Mouse (Mus musculus): ENCODE results near the gene Fat3. TPM values are rescaled to one million over a fixed set of nuclear protein-coding genes. Genes with fewer than 3 reads are reported as not detected.

The Fat3 gene
- polyA plus RNA-seq, 1 experiment = 0.15 TPM

- TF ChIP-seq GATA1 (IDR thresholded peaks at IDR 0.05; ENCODE audit: borderline replicate concordance, low read length) (no peak), FLI1 (IDR thresholded peaks at IDR 0.05; ENCODE audit: low read length) (no peak)
- Histone ChIP-seq H3K9me3 (no peaks in the 10 kb centered on the region), H3K4me3 (replicated peaks) (no peak overlapping the region), H3K27me3 (replicated peaks) (no peaks in the 10 kb centered on the region), H3K4me1 (0 out of 2 replicates have a peak, but pooled peaks cover 5% of the 10 kb centered on the region), H3K36me3 (replicated peaks; ENCODE audit: low read length) (no peaks in the 10 kb centered on the region)
Measured at GRCm38 (mm10) chr9:16168051-16168450, 333.0 kb downstream of the Fat3 start.

- no peaks in the 10 kb centered on the region for H3K36me3 ChIP-seq (replicated peaks; ENCODE audit: low read length)
- H3K27me3 ChIP-seq (replicated peaks) = no peaks in the 10 kb centered on the region
- H3K9me3 ChIP-seq = 0 out of 2 replicates have a peak, but pooled peaks cover 4% of the 10 kb centered on the region
- TF ChIP-seq GATA1 (IDR thresholded peaks at IDR 0.05; ENCODE audit: borderline replicate concordance, low read length) (no peak), FLI1 (IDR thresholded peaks at IDR 0.05; ENCODE audit: low read length) (no peak)
- H3K4me3 ChIP-seq (replicated peaks) = no peak overlapping the region
- H3K4me1 ChIP-seq = peaks cover 4% of the 10 kb centered on the region; the same call in 1 of the 2 replicates
Measured at GRCm38 (mm10) chr9:16159366-16159765, 341.7 kb downstream of the Fat3 start.

GRCm38 (mm10) chr9:16153580-16153930, 347.5 kb downstream of the Fat3 start:
- H3K4me1 ChIP-seq = no peaks in the 10 kb centered on the region; the same call in 1 of the 2 replicates
- no peak overlapping the region for H3K4me3 ChIP-seq (replicated peaks)
- no peaks in the 10 kb centered on the region for H3K36me3 ChIP-seq (replicated peaks; ENCODE audit: low read length)
- H3K9me3 ChIP-seq = no peaks in the 10 kb centered on the region
- TF ChIP-seq GATA1 (IDR thresholded peaks at IDR 0.05; ENCODE audit: borderline replicate concordance, low read length) (no peak), FLI1 (IDR thresholded peaks at IDR 0.05; ENCODE audit: low read length) (no peak)
- H3K27me3 ChIP-seq (replicated peaks) = no peaks in the 10 kb centered on the region

GRCm38 (mm10) chr9:16152756-16153579, 348.1 kb downstream of the Fat3 start:
- H3K27me3 ChIP-seq (replicated peaks) = no peaks in the 10 kb centered on the region
- TF ChIP-seq FLI1 (IDR thresholded peaks at IDR 0.05; ENCODE audit: low read length) (no peak), GATA1 (IDR thresholded peaks at IDR 0.05; ENCODE audit: borderline replicate concordance, low read length) (no peak)
- no peaks in the 10 kb centered on the region for H3K36me3 ChIP-seq (replicated peaks; ENCODE audit: low read length)

GRCm38 (mm10) chr9:16150046-16150445, 351.0 kb downstream of the Fat3 start:
- Histone ChIP-seq H3K27me3 (replicated peaks) (no peaks in the 10 kb centered on the region), H3K9me3 (no peaks in the 10 kb centered on the region), H3K4me1 (no peaks in the 10 kb centered on the region), H3K36me3 (replicated peaks; ENCODE audit: low read length) (no peaks in the 10 kb centered on the region), H3K4me3 (replicated peaks) (no peak overlapping the region)
- TF ChIP-seq FLI1 (IDR thresholded peaks at IDR 0.05; ENCODE audit: low read length) = no peak
- no peak for TF ChIP-seq GATA1 (IDR thresholded peaks at IDR 0.05; ENCODE audit: borderline replicate concordance, low read length)

More at GRCm38 (mm10) chr9:16152756-16153579, 348.1 kb downstream of the Fat3 start:
- no peak overlapping the region for H3K4me3 ChIP-seq (replicated peaks)
- no peaks in the 10 kb centered on the region for H3K4me1 ChIP-seq
- H3K9me3 ChIP-seq = no peaks in the 10 kb centered on the region

- Histone ChIP-seq H3K27me3 (replicated peaks) (peaks cover 2% of the 10 kb centered on the region), H3K4me1 (no peaks in the 10 kb centered on the region), H3K36me3 (replicated peaks; ENCODE audit: low read length) (no peaks in the 10 kb centered on the region), H3K9me3 (no peaks in the 10 kb centered on the region), H3K4me3 (replicated peaks) (no peak overlapping the region)
- TF ChIP-seq GATA1 (IDR thresholded peaks at IDR 0.05; ENCODE audit: borderline replicate concordance, low read length) = no peak
Measured at GRCm38 (mm10) chr9:16147735-16148134, 353.4 kb downstream of the Fat3 start.

GRCm38 (mm10) chr9:16144684-16145083, 356.4 kb downstream of the Fat3 start:
- TF ChIP-seq GATA1 (IDR thresholded peaks at IDR 0.05; ENCODE audit: borderline replicate concordance, low read length) (no peak), FLI1 (IDR thresholded peaks at IDR 0.05; ENCODE audit: low read length) (no peak)
- Histone ChIP-seq H3K36me3 (replicated peaks; ENCODE audit: low read length) (no peaks in the 10 kb centered on the region), H3K4me3 (replicated peaks) (no peak overlapping the region), H3K9me3 (no peaks in the 10 kb centered on the region), H3K4me1 (no peaks in the 10 kb centered on the region), H3K27me3 (replicated peaks) (peaks cover 2% of the 10 kb centered on the region)

GRCm38 (mm10) chr9:16139300-16139699, 361.8 kb downstream of the Fat3 start:
- Histone ChIP-seq H3K4me3 (replicated peaks) (no peak overlapping the region), H3K4me1 (no peaks in the 10 kb centered on the region), H3K9me3 (no peaks in the 10 kb centered on the region), H3K27me3 (replicated peaks) (peaks cover 2% of the 10 kb centered on the region), H3K36me3 (replicated peaks; ENCODE audit: low read length) (no peaks in the 10 kb centered on the region)
- TF ChIP-seq GATA1 (IDR thresholded peaks at IDR 0.05; ENCODE audit: borderline replicate concordance, low read length) = no peak
- TF ChIP-seq FLI1 (IDR thresholded peaks at IDR 0.05; ENCODE audit: low read length) = no peak

GRCm38 (mm10) chr9:16133098-16133497, 368.0 kb downstream of the Fat3 start:
- Histone ChIP-seq H3K9me3 (peaks cover 4% of the 10 kb centered on the region; the same call in 1 of the 2 replicates), H3K4me1 (no peaks in the 10 kb centered on the region), H3K36me3 (replicated peaks; ENCODE audit: low read length) (no peaks in the 10 kb centered on the region), H3K27me3 (replicated peaks) (peaks cover 2% of the 10 kb centered on the region), H3K4me3 (replicated peaks) (no peak overlapping the region)
- no peak for TF ChIP-seq GATA1 (IDR thresholded peaks at IDR 0.05; ENCODE audit: borderline replicate concordance, low read length)
- TF ChIP-seq FLI1 (IDR thresholded peaks at IDR 0.05; ENCODE audit: low read length) = no peak

GRCm38 (mm10) chr9:16132594-16132993, 368.5 kb downstream of the Fat3 start:
- Histone ChIP-seq H3K4me3 (replicated peaks) (no peak overlapping the region), H3K27me3 (replicated peaks) (peaks cover 2% of the 10 kb centered on the region), H3K9me3 (peaks cover 5% of the 10 kb centered on the region; the same call in 1 of the 2 replicates), H3K36me3 (replicated peaks; ENCODE audit: low read length) (no peaks in the 10 kb centered on the region), H3K4me1 (no peaks in the 10 kb centered on the region)
- TF ChIP-seq GATA1 (IDR thresholded peaks at IDR 0.05; ENCODE audit: borderline replicate concordance, low read length) = no peak
- no peak for TF ChIP-seq FLI1 (IDR thresholded peaks at IDR 0.05; ENCODE audit: low read length)
